Mouse (Mus musculus) heart, embryonic 10.5 days (tissue): ENCODE data around the gene Saa2. TPM values are rescaled to one million over a fixed set of nuclear protein-coding genes. Genes with fewer than 3 reads are reported as not detected.

Source experiments
- DNase-seq: peaks from one replicate; pipeline ENCODE4 v3.0.0-alpha.2; 2017; ENCODE audit warnings: low spot score
- H3K27ac ChIP-seq: fragments of 300-500 bp; sonication (generic); 2 replicates; pipeline ENCODE4 v1.5.1; 2016; ENCODE audit warnings: mild to moderate bottlenecking
- H3K27me3 ChIP-seq: fragments of 300-500 bp; sonication (generic); 2 replicates; pipeline ENCODE4 v1.6.1; 2016; ENCODE audit warnings: mild to moderate bottlenecking; ENCODE audit not compliant: poor library complexity, insufficient read depth, severe bottlenecking
- H3K36me3 ChIP-seq: fragments of 300-500 bp; sonication (generic); 2 replicates; pipeline ENCODE4 v1.6.1; 2016; ENCODE audit warnings: mild to moderate bottlenecking, moderate library complexity
- H3K4me1 ChIP-seq: fragments of 300-500 bp; sonication (generic); 2 replicates; pipeline ENCODE4 v1.6.1; 2016; ENCODE audit warnings: mild to moderate bottlenecking
- H3K4me3 ChIP-seq: fragments of 300-500 bp; sonication (generic); 2 replicates; pipeline ENCODE4 v1.5.1; 2016; ENCODE audit warnings: mild to moderate bottlenecking, moderate library complexity
- H3K9me3 ChIP-seq: fragments of 300-500 bp; sonication (generic); 2 replicates; pipeline ENCODE4 v1.6.1; 2016; ENCODE audit warnings: mild to moderate bottlenecking, moderate library complexity
- WGBS: fragments of 180-500 bp; shearing (Covaris S2); methylation state at CpG from one replicate; pipeline ENCODE4 v1.1.7; 2016; 5-methylcytosine and 5-hydroxymethylcytosine counted together
- polyA plus RNA-seq: library from polyadenylated mRNA; unstranded; fragments of >200 nt; fragmentation: Nextera tagmentation; extraction: Ambion mirVana; gene quantifications from 2 replicates; pipeline ENCODE4 v1.2.1, GENCODE M21; 2016

Saa2 gene
- 0.32 and 2.5 TPM in 2 replicates for polyA plus RNA-seq

GRCm38 (mm10) chr7:46751490-46751889 is at the start of gene Saa2:
Gene Saa2 (plus strand): TSS chr7:46751790.
- H3K27ac ChIP-seq, result no peak within 1 kb of the TSS
- no peaks in the 10 kb centered on the region for H3K9me3 ChIP-seq
- no peaks in the 10 kb centered on the region for H3K36me3 ChIP-seq
- H3K27me3 ChIP-seq, result no peaks in the 10 kb centered on the region
- DNase-seq, result no peak
- no peak within 1 kb of the TSS for H3K4me3 ChIP-seq
- WGBS, result 70% methylated on average over 3 of the region's 3 CpGs
- no peaks in the 10 kb centered on the region for H3K4me1 ChIP-seq

DNA sequence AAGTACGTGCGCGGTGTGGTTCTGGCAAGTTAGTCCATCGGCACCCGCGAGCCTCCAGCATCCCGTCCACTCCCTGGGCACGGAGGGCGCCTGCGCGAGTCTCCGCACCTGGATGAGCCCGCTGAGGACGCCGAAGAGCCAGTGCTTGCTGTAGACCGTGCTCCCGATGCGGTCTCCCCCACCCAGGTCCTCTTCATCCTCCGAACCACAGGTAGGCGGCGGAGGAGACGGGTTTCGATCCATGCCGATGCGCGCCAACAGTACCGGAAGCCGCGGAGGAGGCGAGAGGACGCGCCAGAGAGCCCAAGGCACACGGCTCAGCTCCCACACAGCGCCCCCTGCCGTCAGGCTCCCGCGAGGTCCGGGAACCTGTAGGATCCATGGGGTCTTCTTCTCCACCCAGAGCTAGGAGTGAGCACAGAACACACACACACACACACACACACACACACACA is 41.2 kb upstream of the Saa2 start, which contains the start of gene Saal1:
Gene Saal1, minus strand, starts transcription at position 291 of the 455 bp plus-strand sequence.
- Histone ChIP-seq H3K9me3 (no peaks in the 10 kb centered on the region), H3K4me3 (peak within 1 kb of the TSS; percentile 87), H3K4me1 (peaks cover 9% of the 10 kb centered on the region; the same call in 1 of the 2 replicates), H3K27me3 (peaks cover 3% of the 10 kb centered on the region; the same call in 1 of the 2 replicates), H3K36me3 (peaks cover 30% of the 10 kb centered on the region), H3K27ac (peak within 1 kb of the TSS; percentile 98)
- DNase-seq, result peak; percentile 96
- WGBS, result 0% methylated on average over 38 of the region's 38 CpGs

DNA sequence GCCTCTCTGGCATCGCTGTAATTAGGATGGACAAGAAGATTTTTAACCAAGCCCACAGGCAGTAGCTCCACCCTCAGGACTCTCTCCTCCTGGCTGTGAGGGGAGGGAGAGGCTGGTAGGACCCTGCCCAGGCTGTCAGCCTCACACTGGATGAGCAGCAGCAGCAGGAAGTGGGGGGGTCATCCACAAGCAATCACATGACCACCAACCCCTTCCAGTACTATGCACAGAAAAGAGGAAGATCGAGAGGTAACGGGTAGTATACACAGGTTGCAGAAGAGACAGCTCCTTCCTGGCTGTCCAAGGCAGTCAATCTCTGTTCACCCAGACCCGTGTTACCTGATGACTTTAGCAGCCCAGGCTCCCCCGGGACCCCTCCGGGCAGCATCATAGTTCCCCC is 39.3 kb upstream of the Saa2 start:
- Histone ChIP-seq H3K27ac (no peak overlapping the region), H3K9me3 (no peaks in the 10 kb centered on the region), H3K27me3 (peaks cover 3% of the 10 kb centered on the region; the same call in 1 of the 2 replicates), H3K4me3 (no peak overlapping the region), H3K4me1 (peaks cover 7% of the 10 kb centered on the region; the same call in 1 of the 2 replicates), H3K36me3 (peaks cover 12% of the 10 kb centered on the region)
- DNase-seq, result no peak
- WGBS, result 70% methylated on average over 6 of the region's 6 CpGs

- DNase-seq, result no peak
- 35% methylated on average over 6 of the region's 6 CpGs for WGBS
Observed at GRCm38 (mm10) chr7:46714518-46714917, 37.1 kb upstream of the Saa2 start.

GRCm38 (mm10) chr7:46715600-46715999 is 36.0 kb upstream of the Saa2 start, which contains the start of gene Saa3:
Gene Saa3 (minus strand): TSS chr7:46715700.
- H3K27me3 ChIP-seq, result peaks cover 15% of the 10 kb centered on the region; the same call in 1 of the 2 replicates
- no peaks in the 10 kb centered on the region for H3K9me3 ChIP-seq
- H3K36me3 ChIP-seq, result no peaks in the 10 kb centered on the region
- no peak within 1 kb of the TSS for H3K4me3 ChIP-seq
- H3K4me1 ChIP-seq, result no peaks in the 10 kb centered on the region
- WGBS, result 81% methylated on average over 5 of the region's 5 CpGs
- no peak within 1 kb of the TSS for H3K27ac ChIP-seq
- no peak for DNase-seq

More at GRCm38 (mm10) chr7:46714518-46714917, 37.1 kb upstream of the Saa2 start:
- peaks cover 11% of the 10 kb centered on the region; the same call in 1 of the 2 replicates for H3K27me3 ChIP-seq
- no peaks in the 10 kb centered on the region for H3K36me3 ChIP-seq
- no peaks in the 10 kb centered on the region for H3K9me3 ChIP-seq
- no peak overlapping the region for H3K27ac ChIP-seq
- H3K4me1 ChIP-seq, result peaks cover 3% of the 10 kb centered on the region; the same call in 1 of the 2 replicates
- no peak overlapping the region for H3K4me3 ChIP-seq

DNA sequence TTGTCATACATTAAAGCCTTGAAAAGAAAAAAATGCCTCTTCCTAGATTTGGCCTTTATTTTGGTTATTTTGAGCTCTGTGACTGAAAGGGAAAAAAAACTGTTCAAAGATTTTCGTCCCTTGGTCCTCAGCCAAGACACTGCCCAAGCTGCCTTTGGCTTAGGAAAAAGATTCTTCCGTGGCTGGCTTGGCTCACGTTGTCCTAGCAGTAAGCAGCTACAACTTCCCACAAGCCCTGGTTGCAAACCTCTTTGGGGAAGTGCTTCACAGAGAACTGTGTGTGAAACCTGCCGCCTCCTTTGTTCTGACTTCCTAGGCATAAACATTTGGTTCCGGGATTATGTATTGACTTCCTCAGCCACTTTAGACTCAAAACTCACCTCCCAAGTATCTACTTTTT is 34.7 kb upstream of the Saa2 start:
- no peaks in the 10 kb centered on the region for H3K9me3 ChIP-seq
- H3K36me3 ChIP-seq, result no peaks in the 10 kb centered on the region
- peaks cover 18% of the 10 kb centered on the region; the same call in 1 of the 2 replicates for H3K27me3 ChIP-seq
- no peak overlapping the region for H3K4me3 ChIP-seq
- H3K27ac ChIP-seq, result no peak overlapping the region
- no peak for DNase-seq
- 45% methylated on average over 5 of the region's 5 CpGs for WGBS
- no peaks in the 10 kb centered on the region for H3K4me1 ChIP-seq

DNA sequence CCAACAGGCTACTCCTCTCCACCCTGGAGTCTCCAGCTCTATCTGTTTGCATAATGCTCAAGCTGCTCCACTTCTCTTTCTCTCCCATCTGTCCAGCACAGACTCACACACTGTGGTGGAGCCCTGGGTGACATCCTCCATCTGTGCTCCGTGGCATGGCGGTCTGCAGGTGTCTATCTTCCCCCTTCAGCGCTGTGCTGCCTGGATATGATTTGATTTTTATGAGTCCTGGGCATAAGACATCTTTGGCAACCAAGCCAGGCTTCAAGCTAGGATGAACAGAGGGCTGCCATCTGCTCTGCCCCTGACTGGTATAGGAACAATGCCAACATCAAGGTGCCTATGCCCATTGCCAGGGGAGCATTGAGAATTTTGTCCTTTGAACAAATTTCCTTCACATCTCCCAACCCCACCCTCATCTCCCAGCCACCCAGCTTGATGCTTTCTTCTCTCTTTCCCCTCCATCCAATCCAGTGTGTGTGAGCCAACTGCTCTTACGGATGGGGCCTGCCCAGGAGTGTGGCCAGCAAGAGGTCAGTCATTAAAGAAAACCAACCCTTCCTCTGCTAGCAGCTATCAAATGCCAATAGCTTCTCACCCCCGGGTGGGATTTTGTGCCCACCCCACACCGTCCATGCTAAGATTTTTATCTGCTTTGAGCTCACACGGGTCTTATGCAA is 32.9 kb upstream of the Saa2 start:
- 0 out of 2 replicates have a peak, but pooled peaks cover 15% of the 10 kb centered on the region for H3K27me3 ChIP-seq
- no peaks in the 10 kb centered on the region for H3K9me3 ChIP-seq
- no peak overlapping the region for H3K4me3 ChIP-seq
- H3K4me1 ChIP-seq, result no peaks in the 10 kb centered on the region
- no peak overlapping the region for H3K27ac ChIP-seq
- H3K36me3 ChIP-seq, result no peaks in the 10 kb centered on the region
- 73% methylated on average over 7 of the region's 7 CpGs for WGBS
- no peak for DNase-seq

GRCm38 (mm10) chr7:46719526-46719925 is 32.1 kb upstream of the Saa2 start:
- Histone ChIP-seq H3K4me1 (no peaks in the 10 kb centered on the region), H3K9me3 (no peaks in the 10 kb centered on the region), H3K27ac (no peak overlapping the region), H3K4me3 (no peak overlapping the region), H3K27me3 (0 out of 2 replicates have a peak, but pooled peaks cover 19% of the 10 kb centered on the region), H3K36me3 (no peaks in the 10 kb centered on the region)
- no peak for DNase-seq
- WGBS, result 76% methylated on average over 7 of the region's 7 CpGs

GRCm38 (mm10) chr7:46720460-46720859 is 31.1 kb upstream of the Saa2 start:
- H3K4me1 ChIP-seq, result no peaks in the 10 kb centered on the region
- H3K9me3 ChIP-seq, result no peaks in the 10 kb centered on the region
- H3K4me3 ChIP-seq, result no peak overlapping the region
- WGBS, result 68% methylated on average over 9 of the region's 9 CpGs
- DNase-seq, result no peak
- 0 out of 2 replicates have a peak, but pooled peaks cover 20% of the 10 kb centered on the region for H3K27me3 ChIP-seq
- H3K27ac ChIP-seq, result no peak overlapping the region
- H3K36me3 ChIP-seq, result no peaks in the 10 kb centered on the region

DNA sequence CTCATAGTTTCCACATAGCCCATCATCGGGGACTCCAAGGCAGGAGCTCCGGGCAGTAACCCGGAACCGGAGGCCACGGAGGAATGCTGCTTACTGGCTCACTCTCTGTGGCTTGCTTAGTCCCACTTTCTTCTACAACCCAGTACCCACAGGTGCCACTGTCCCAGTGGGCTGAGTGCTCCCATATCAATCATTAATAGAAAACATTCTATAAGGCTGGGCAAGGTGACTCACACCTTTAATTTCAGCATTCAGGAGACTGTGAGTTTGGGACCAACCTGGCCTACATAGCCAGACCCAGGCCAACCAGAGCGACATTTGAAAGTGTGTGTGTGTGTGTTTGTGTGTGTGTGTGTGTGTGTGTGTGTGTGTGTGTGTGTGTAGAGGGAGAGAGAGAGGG is 28.2 kb upstream of the Saa2 start:
- 88% methylated on average over 6 of the region's 6 CpGs for WGBS
- DNase-seq, result no peak
- Histone ChIP-seq H3K4me3 (no peak overlapping the region), H3K36me3 (no peaks in the 10 kb centered on the region), H3K27me3 (0 out of 2 replicates have a peak, but pooled peaks cover 15% of the 10 kb centered on the region), H3K9me3 (no peaks in the 10 kb centered on the region), H3K27ac (no peak overlapping the region), H3K4me1 (no peaks in the 10 kb centered on the region)

- no peaks in the 10 kb centered on the region for H3K9me3 ChIP-seq
- no peaks in the 10 kb centered on the region for H3K36me3 ChIP-seq
- WGBS, result 81% methylated on average over 3 of the region's 3 CpGs
- H3K4me1 ChIP-seq, result peaks cover 2% of the 10 kb centered on the region; the same call in 1 of the 2 replicates
- H3K4me3 ChIP-seq, result no peak overlapping the region
- no peak for DNase-seq
- H3K27ac ChIP-seq, result no peak overlapping the region
- 0 out of 2 replicates have a peak, but pooled peaks cover 12% of the 10 kb centered on the region for H3K27me3 ChIP-seq
Observed at GRCm38 (mm10) chr7:46723849-46724248, 27.7 kb upstream of the Saa2 start.

DNA sequence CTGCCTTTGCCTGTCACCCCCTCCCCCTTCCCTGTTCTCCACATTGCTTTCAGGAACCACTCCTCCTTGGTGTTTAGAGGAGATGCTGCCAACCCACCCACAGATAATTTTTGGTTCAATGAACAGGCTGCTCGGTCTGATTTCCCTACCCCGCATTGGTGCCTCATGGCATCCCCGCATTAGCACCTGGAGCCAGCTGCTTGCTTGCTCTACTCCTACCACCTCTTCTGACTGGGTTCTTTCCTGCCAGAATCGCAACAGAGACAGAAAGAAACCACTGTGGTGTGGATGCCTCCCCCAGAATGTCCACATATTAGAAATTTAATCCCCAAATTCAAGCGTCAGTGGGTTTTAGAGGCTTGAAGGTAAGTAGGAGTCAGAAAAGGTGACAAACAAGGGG is 27.2 kb upstream of the Saa2 start:
- 0 out of 2 replicates have a peak, but pooled peaks cover 12% of the 10 kb centered on the region for H3K27me3 ChIP-seq
- no peaks in the 10 kb centered on the region for H3K36me3 ChIP-seq
- 75% methylated on average over 5 of the region's 5 CpGs for WGBS
- no peaks in the 10 kb centered on the region for H3K9me3 ChIP-seq
- H3K27ac ChIP-seq, result no peak overlapping the region
- peaks cover 4% of the 10 kb centered on the region; the same call in 1 of the 2 replicates for H3K4me1 ChIP-seq
- H3K4me3 ChIP-seq, result no peak overlapping the region
- DNase-seq, result no peak

- H3K4me3 ChIP-seq, result no peak overlapping the region
- DNase-seq, result no peak
- WGBS, result 77% methylated on average over 1 of the region's 1 CpGs
- no peaks in the 10 kb centered on the region for H3K36me3 ChIP-seq
- no peaks in the 10 kb centered on the region for H3K9me3 ChIP-seq
- 0 out of 2 replicates have a peak, but pooled peaks cover 5% of the 10 kb centered on the region for H3K27me3 ChIP-seq
- H3K4me1 ChIP-seq, result peaks cover 4% of the 10 kb centered on the region; the same call in 1 of the 2 replicates
- H3K27ac ChIP-seq, result no peak overlapping the region
Observed at GRCm38 (mm10) chr7:46727584-46727983, 24.0 kb upstream of the Saa2 start.
